Mouse (Mus musculus) kidney, adult 18-20 months (tissue): ENCODE data around the gene Exoc3l4.

Source experiments
- DNase-seq: peaks from one replicate; pipeline ENCODE4 v3.0.0; 2021

Exoc3l4 gene

DNA sequence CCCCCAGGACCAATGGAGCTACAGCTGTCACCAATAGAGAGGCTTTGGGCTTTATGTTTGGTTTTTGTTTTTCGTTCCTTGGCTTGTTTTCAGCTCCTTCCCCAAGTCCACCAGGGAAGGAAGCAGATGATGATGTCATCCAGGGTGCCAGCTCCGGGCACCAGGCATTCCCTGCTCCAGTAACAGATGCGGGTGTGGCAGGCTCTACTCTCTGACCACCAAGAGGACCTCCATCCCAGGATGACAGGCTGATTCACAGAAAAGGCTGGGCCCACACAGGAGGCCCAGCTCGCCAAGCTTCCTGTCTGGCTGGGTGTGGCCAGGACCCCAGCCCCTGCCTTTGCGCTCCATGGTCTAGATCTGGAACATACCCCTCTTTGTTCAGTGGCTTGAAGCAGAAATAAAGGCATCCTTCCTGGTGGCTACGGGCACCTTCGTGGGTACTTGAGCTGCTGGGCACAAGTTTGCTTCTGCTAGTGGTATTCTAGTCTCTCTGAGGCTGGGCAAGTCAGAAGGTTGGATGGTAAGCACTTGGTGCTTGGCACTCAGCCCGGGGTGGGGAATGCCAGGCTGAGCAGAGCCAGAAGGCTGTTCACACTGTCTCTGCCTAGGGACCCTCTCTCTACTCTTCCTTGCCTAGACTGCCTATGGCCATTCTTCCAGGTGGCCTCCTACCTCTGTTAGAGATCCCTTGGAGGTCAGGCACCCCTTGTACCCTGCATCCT lies 5.0 kb upstream of the Exoc3l4 start:
- DNase-seq: no peak

GRCm38 (mm10) chr12:111412581-111413284 lies 4.1 kb upstream of the Exoc3l4 start:
- peak; percentile 21 for DNase-seq

DNA sequence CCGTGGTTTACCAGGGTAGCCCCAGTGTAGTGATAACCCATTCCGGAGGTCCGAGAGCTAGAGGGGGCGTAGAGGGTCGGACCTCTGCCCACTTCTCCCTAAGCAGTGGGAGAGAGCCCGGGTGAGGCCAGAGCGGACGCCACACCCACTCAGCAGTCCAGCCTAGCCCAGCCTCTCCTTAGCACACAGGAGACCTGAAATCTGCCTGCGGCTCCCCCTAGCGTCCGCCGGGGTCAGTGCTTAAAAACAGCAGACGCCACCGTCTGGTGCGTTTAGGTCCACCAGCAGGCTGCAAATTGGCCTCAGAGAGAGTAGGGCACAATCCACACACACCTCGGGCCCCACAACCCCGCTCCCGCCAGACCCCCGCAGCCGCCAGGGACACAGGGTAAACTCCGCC lies 3.5 kb upstream of the Exoc3l4 start:
- peak; percentile 92 for DNase-seq

DNA sequence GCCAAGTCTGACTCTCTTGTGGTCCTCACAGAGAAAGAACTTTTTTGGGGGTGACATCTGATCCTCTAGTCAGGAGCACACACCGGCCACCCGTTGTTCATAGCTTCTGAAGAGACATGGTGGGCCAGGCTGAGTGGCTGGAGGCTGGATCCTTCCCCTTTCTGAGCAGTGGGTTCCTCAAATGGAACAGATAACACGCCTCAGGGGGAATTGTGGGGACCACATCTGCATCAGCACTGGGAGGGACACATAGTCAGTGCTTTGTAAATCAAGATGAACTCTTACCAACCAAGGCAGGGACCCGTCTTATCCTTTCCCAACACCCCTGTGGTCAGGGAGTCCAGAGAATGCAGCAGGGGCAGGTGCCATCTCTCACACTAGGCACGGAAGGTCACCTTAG lies 3.1 kb downstream of the Exoc3l4 start:
- DNase-seq: no peak

GRCm38 (mm10) chr12:111420946-111421709 lies 4.3 kb downstream of the Exoc3l4 start:
- DNase-seq: no peak

GRCm38 (mm10) chr12:111422852-111423251 lies 6.0 kb downstream of the Exoc3l4 start:
- DNase-seq: no peak

GRCm38 (mm10) chr12:111423570-111424129 lies 6.8 kb downstream of the Exoc3l4 start:
- DNase-seq: no peak

- DNase-seq: no peak
These were observed 7.7 kb downstream of the Exoc3l4 start for GRCm38 (mm10) chr12:111424547-111424946.

GRCm38 (mm10) chr12:111425258-111425657 lies 8.4 kb downstream of the Exoc3l4 start:
- DNase-seq: peak; percentile 95

DNA sequence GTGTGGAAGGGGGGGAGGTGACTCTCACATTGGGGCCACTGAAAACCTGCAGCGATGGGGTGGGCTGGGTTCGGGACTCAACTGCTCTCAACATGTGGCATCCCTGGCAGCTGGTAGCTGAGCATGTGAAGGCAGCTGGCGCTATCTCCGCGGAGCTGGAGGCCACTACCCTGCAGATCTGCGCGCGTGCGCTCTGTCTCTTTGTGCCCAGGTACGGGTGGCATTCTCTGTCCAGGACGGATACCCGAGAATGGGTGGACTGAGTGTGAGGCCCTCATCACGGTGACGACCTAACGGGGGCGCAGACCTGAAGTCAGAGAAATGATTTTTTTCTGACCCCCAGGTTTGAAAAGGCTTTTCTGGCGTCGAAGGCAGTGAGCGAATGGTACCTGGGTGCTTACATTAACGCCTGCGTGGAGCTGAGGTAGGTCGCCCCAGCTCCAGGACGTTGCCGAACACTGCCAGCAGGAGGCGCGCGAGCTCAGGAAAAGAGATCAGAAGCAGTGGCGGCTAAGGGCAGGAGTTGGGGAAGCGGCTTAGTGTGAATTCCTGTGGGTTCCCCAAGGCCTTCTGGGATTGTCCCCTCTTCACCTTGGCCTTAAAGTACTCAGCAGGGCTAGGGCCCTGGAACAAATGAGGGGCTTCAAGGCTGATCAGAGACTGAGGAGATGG lies 9.1 kb downstream of the Exoc3l4 start:
- DNase-seq: peak; percentile 97

DNA sequence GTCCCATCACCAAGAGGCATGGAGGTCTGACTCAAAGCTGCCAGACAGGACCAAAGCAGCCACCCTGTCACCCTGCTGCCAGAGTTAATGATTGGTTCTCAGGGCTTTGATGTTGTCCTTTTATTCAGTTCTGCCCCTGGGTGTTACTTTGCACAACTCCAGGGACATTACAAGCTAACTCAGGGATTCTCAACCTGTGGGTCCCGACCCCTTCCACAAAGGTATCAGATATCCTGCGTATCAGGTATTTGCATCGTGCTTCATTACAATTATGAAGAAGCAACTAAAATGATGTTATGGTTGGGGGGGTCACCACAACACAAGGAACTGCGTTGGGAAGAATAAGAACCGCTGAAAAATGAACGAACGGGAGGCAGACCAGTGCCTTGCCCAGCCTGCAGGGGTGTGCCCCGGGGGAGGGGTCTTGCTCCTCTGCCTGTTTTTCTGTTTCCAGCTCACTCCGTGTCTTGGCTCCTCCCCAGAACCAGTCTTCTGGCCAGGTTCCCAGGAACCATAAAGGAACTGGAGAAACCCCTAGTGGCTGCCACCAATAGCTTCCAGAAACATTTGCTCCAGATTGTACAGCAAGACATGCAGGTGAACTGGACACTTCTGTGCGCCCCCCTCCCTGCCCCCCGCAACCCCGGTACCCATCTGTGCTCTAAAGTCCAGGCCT lies 10.8 kb downstream of the Exoc3l4 start:
- peak; percentile 69 for DNase-seq

DNA sequence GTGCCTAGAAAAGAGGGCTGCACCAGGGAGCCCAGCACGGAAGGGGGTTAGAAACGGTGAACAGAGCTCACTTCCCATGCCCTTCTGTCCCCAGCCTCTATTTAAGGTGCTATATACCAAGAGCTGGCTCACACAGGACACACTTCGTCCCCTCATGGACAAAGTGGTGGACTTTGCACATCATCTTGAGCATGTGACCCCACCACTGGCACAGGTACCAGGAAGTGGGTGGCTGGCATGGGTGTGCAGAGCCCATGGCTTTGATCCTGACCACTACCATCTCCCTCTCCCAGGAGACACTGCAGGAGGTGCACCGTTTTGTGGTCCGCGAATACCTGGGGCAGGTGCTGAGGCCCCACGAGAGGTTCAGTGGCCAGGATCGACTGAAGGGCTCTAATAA lies 11.5 kb downstream of the Exoc3l4 start:
- DNase-seq: peak; percentile 62

DNA sequence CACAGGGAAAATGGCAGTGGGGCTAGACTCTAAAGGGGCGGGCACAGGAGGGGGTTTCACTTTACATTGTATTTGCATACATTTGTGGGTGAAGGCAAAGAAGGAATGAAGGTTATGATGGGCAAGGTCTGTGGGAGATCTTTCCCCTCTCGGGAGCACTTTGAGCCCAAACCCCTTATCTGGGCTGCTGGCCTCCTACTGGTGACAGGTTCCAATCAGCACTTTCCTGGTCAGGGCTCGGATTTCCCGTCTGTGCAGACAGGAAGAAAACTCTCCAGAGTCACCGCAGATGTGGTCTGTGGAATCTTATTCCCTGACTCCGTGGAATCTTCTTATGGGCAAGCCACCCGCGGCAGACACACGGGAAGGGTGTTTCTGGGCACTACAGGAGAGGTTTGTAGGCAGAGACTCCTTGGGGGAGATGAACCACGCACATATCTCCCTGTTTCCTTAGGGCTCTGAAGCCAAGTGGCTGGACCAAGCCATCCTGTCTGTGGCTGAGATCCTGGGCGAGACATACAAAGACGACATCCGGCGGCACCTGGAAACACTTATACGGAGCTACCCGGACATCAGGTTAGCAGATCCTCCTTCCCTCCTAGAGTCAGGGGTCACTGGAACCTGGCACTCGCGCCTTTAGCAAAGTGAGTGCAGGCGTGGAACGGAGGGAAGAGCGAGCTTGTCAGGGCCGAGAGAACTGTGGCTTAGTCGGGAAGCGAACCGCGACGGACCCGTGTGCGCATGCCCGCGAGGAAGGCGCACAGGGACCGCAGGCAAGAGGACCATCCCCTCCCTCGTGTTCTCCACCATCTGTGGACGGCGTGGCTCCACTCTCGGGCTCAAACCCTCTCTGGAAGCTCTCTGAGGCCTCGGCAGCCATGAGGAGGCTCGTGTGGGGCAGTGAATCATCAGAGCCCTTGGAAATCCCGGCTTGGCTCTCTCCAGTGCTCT lies 12.4 kb downstream of the Exoc3l4 start:
- peak; percentile 70 for DNase-seq

- peak; percentile 55 for DNase-seq
These were observed 13.4 kb downstream of the Exoc3l4 start for GRCm38 (mm10) chr12:111430049-111430867.

DNA sequence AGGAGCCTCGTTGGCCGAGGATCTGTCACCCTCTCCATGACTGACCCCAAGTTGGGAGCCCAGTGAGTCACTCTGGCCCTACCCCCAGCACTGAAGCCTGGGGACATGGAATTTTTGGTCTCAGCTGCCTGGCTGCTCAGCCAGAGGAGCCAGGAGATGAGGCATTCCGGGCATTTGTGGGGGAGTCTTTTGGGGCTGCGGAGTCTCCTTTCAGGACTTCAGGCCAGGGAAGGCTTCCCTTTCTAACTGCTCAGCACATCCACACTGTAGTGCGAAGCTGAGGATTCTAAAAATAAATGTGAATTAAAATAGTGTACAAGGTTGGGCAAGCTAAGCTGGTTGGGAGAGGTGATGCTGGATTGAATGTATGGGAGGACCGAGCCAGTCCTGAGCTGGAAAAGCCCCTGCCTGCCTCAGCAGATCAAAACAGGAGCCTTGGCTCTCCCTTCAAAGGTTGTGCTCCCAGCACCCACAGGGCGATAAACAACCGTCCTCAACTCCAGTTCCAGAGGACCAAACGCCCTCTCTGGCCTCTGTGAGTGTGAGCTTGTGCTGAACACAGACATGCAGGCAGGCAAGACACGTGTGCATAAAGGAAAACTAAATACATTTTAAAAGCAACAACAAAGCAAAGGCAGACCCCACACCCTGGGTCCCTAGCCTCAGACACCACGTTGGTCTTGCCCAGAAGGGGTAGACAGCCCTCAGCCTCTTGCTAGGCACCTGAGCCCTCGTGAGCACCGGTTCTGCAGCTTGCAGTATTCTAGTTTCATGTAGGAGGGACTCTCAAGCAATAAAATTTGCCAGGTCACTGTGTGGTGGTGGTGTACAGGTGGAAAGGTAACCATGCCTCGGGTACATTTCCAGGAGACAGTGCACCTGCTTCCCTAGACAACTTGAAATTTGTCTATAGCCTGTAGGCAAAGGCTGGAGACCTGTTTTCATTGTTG lies 14.3 kb downstream of the Exoc3l4 start:
- peak; percentile 37 for DNase-seq

DNA sequence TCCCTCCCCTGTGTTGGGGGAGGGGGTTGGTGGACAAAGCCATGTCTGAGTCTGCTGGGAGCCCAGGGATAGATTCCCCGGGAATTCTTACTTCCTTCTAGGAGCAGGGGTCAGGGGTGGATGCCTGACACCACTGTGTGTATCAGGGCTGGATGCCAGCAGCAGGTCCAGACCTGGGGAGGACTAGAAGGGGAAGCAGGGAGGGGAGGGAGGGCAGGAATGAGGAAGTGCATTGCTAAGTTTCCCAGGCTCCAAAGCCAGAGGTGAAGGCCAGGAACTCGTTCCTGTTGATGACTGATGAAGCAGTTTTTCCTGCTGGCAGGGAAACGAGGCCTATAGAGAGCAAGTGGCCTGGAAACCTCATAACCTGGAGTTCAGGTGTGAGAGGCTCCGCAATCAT lies 15.3 kb downstream of the Exoc3l4 start:
- peak; percentile 48 for DNase-seq

DNA sequence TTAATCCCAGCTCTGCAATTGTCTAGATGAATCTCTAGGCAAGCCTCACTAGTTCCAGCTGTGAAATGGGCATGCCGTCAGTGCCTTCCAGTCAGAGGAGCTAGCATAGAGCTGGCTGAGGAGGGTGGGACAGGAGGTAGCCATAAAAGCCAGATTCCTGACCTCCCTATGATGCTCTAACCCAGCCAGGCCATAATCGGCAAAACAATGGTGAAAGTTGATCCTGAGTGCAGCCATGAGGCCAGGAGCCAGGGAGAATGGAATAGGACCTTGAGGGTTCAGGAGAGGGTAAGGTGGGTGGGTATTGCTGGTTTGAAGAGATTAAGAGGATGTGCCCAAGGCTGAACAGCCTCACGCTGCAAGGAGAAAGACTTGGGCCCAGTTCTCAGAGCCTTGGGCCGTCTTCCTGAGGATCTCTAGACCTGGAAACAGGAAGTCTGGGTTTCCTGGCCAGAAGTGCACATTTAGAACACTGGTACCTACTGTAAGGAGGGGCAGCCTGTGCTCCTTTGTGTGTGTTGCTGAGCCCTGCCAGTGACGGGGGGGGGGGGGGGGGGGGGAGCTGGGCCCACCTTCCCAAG lies 16.0 kb downstream of the Exoc3l4 start:
- no peak for DNase-seq

- DNase-seq: peak; percentile 57
These were observed 17.4 kb downstream of the Exoc3l4 start for GRCm38 (mm10) chr12:111434164-111434744.
